Mouse (Mus musculus) layer of hippocampus, postnatal 10 days (tissue): ENCODE measurements at regions not wholly inside any gene's neighbourhood (a gene's known extent, or its start where the extent isn't known, plus 50 kb on each side); places are given as distances from the start of the nearest gene placed in this dataset.

Experiments
- DNase-seq, 2 experiments: peaks; one replicate each; pipeline ENCODE4 v3.0.0; 2021; ENCODE audit warnings: low spot score in 2 of 2

DNA sequence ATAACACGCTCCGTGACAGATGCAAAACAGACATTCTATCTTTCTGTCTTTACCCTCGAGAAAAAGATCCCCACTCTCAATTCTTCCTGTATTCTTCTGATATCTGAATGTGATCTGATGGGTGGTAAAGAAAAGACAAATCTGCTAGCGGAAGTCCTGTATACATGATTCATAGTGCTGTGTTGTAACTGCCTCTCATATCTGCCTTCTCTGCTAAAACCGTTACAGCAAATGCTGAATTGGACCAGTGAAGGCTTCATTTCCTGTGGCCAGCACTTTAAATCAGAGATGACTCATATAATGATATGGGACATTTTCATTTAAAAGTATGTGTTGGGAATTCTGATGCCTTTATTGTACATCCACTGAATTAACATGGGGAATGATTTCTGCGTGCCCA lies 186.0 kb upstream of the Gm11114 start:
- DNase-seq: no peak

DNA sequence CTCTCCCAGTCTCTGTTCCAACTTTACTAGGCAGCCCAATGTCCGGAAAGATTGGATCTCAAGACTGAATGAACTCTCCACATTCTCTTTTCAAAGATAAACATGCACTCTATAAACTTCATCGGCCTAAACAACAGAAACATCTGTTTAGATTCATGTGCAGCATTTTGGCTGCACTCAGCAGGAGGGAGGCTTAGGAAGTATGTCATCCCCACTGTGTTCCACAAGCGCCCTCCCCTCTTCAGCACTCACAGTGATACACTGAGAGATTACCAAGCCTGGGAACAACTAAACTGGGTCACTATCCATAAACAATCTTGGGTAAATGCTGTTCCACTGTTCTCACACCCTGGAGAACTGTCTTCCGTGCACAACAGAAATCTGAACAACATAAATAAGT lies 185.5 kb upstream of the Gm11114 start:
- no peak for DNase-seq

DNA sequence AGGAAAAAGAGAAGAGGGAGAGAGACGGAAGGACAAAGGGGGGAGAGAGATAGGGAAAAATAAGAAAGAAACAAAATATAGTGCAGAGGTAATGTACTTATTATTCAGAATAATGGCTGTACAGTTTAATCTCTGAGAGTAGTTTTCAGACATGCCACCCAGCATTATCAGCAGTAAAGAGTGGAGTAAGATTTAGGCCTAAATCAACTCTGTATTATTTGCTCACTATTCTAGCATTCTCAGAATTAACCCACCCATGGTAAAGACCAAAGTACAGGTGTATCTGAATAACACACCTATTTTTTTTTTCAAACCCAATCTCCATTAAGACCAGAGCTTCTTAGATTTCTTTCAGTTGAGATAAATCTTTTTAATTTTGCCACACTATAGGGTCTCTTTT lies 177.7 kb upstream of the Gm11114 start:
- no peak for DNase-seq

- no peak for DNase-seq
These were observed 175.6 kb upstream of the Gm11114 start for GRCm38 (mm10) chr9:85136715-85137582.

- no peak for DNase-seq
These were observed 172.7 kb upstream of the Gm11114 start for GRCm38 (mm10) chr9:85139891-85140290.

DNA sequence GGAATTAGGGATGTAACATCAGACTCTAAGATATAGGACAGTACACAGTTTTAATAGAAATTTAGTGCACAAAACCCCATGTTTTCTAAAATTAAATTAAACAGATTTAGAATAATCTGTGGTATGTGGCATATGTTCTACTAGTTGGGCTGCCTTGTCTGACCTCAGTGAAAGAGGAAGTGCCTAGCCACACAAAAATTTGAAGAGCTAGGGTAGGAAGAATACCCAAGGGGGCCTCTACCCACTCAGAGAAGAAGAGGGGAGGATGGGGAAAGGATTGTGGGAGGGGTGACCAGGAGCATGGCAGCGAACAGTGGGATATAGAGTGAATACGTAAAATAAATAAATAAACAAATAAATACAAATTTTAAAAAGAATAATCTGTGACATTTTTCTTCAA lies 168.2 kb upstream of the Gm11114 start:
- DNase-seq: no peak

DNA sequence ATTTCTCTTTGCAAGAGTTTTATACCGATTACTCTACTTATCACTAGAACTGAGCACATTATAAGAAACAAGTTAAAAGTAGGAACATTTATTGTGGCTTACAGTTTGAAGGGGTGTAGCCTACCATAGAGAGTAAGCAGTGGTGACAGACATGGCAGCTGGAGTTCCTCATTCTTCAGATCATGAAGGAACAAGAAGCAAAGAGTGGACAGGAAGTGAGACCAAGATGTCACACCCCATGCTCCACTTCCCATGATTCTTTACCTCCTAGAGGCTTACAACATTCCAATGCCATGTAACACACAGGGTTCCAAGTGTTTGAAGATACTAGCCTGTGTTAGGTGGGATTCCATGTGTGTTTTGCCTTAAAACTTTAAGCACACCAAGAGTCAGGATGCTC lies 146.9 kb upstream of the Gm11114 start:
- no peak for DNase-seq

GRCm38 (mm10) chr9:85167243-85167642 lies 145.3 kb upstream of the Gm11114 start:
- no peak for DNase-seq

DNA sequence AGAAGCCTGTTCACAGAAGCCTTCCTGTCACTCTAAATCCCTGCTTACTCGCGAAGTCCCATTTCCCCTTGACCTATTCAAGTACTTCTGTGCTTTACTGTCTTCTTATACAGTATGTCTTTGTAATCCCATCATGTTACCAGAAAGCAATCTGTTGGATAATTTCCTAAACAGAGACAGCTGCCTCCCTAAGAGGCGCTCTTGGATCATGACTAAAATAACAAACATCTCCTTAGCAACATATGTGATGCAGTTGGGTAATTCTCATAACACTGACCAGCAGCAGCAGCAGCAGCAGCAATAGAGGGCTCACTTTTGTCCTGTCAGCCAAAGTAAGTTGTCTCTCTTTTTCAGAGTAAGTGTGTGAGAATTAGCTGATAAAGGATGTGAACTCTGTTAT lies 138.1 kb upstream of the Gm11114 start:
- no peak for DNase-seq

DNA sequence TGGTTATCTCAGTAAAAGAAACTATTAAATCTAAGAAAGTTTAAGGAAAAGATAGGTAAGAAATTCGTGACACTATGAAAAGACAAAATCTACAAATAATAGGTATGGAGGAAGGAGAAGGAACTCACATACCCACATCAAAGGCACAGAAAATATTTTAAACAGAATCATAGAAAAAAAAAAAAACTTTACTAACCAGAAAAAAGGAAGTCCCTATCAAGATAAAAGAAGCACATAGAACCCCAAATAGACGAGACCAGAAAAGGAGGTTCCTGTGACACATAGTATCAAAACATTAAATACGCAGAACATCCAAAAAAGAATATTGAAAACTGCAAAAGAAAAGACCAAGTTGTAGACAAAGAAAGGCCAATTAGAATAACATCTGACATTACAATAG lies 111.4 kb upstream of the Gm11114 start:
- DNase-seq: no peak

GRCm38 (mm10) chr9:85224870-85225269 lies 87.7 kb upstream of the Gm11114 start:
- no peak for DNase-seq
